Mouse (Mus musculus): Measurements from ENCODE around the gene Frmpd4.

DNA sequence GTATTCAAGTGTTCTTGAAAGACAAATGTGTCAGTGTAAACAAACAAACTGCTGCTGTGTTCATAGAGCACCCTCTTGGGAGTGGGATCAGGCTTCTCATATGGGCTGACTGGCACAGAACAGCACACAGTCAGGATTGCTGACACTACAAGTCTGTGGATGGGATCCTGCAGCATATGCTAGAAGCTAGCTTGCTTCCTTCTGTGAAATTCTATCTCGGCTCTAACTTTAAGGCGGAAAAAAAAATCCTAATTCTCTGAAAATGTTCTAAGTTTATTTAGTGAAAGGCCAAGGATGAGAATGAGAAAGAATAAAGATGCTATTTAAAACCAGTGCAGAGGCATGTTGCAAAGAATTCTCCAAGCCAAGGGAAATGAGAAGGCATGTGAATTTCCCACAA lies 226.6 kb downstream of the Frmpd4 start:
- TF ChIP-seq TBP (conservative IDR thresholded peaks at IDR 0.05; ENCODE audit: low read depth, low read length) (no peak), CTCF (conservative IDR thresholded peaks at IDR 0.05 in 1 of 2, IDR thresholded peaks at IDR 0.05 in 1 of 2; ENCODE audit: low read depth in 2 of 2, low read length in 2 of 2) (no peak), E2F4 (IDR thresholded peaks at IDR 0.05; ENCODE audit: insufficient replicate concordance, low read depth, low read length) (no peak), MAX (IDR thresholded peaks at IDR 0.05; ENCODE audit: low read length) (no peak), POLR2A (IDR thresholded peaks at IDR 0.05; ENCODE audit: low read depth, low read length) (no peak), USF1 (IDR thresholded peaks at IDR 0.05; ENCODE audit: low read depth, low read length) (no peak)
